Mouse (Mus musculus) erythroblast, embryonic 14.5 days (primary cell): Measurements from ENCODE around the gene Dnali1. TPM values are rescaled to one million over a fixed set of nuclear protein-coding genes. Genes with fewer than 3 reads are reported as not detected.

Experiments used
- H3K27me3 ChIP-seq: 2 replicates; pipeline ENCODE4 v1.6.1; 2012; ENCODE audit warnings: inconsistent platforms; ENCODE audit not compliant: control insufficient read depth
- H3K36me3 ChIP-seq: 2 replicates; pipeline ENCODE4 v1.6.1; 2012; ENCODE audit warnings: mild to moderate bottlenecking, inconsistent platforms; ENCODE audit not compliant: control insufficient read depth
- H3K4me1 ChIP-seq: 2 replicates; pipeline ENCODE4 v1.6.1; 2012; ENCODE audit warnings: inconsistent platforms; ENCODE audit not compliant: control insufficient read depth
- H3K4me3 ChIP-seq: replicated peaks from 2 replicates; pipeline ENCODE3; 2012; ENCODE audit warnings: moderate library complexity, mild to moderate bottlenecking, inconsistent platforms
- H3K9me3 ChIP-seq: 2 replicates; pipeline ENCODE4 v1.6.1; 2012; ENCODE audit warnings: low read length, inconsistent platforms, mixed read lengths; ENCODE audit not compliant: control insufficient read depth
- GATA1 ChIP-seq: IDR thresholded peaks from 2 replicates; pipeline ENCODE4 v1.6.1; 2012; ENCODE audit warnings: low read length, inconsistent platforms, mixed read lengths
- TAL1 ChIP-seq: IDR thresholded peaks from 3 replicates; pipeline ENCODE4 v1.6.1; 2012; ENCODE audit warnings: low read length, inconsistent platforms, mixed read lengths
- polyA plus RNA-seq: library from polyadenylated mRNA; stranded (reverse); fragments of >175 nt; gene quantifications from 2 replicates; pipeline ENCODE4 v1.2.3, GENCODE M21; 2012

Gene Dnali1
- polyA plus RNA-seq, 1 experiment: not detected

- TF ChIP-seq GATA1: no peak
- TF ChIP-seq TAL1: no peak
- Histone ChIP-seq H3K4me3 (no peak overlapping the region), H3K27me3 (peaks cover 56% of the 10 kb centered on the region), H3K4me1 (no peaks in the 10 kb centered on the region), H3K36me3 (no peaks in the 10 kb centered on the region), H3K9me3 (no peaks in the 10 kb centered on the region)
Observed at GRCm38 (mm10) chr4:125008712-125009111, 56.8 kb downstream of the Dnali1 start.

- Histone ChIP-seq H3K36me3 (no peaks in the 10 kb centered on the region), H3K4me3 (no peak overlapping the region), H3K9me3 (no peaks in the 10 kb centered on the region), H3K4me1 (no peaks in the 10 kb centered on the region), H3K27me3 (peaks cover 57% of the 10 kb centered on the region)
- no peak for TF ChIP-seq GATA1
- no peak for TF ChIP-seq TAL1
Observed at GRCm38 (mm10) chr4:125008220-125008619, 57.3 kb downstream of the Dnali1 start.

- Histone ChIP-seq H3K4me3 (no peak overlapping the region), H3K36me3 (no peaks in the 10 kb centered on the region), H3K27me3 (peaks cover 57% of the 10 kb centered on the region), H3K4me1 (no peaks in the 10 kb centered on the region), H3K9me3 (no peaks in the 10 kb centered on the region)
- no peak for TF ChIP-seq GATA1
- no peak for TF ChIP-seq TAL1
Observed at GRCm38 (mm10) chr4:125007460-125007859, 58.0 kb downstream of the Dnali1 start.

Other genes starting within 250 kb of the Dnali1 start
- 0.76 and 1.0 TPM in 2 replicates for gene Yrdc, start 215.0 kb downstream of the Dnali1 start, polyA plus RNA-seq
- gene 1110065P20Rik, start 214.5 kb downstream of the Dnali1 start, polyA plus RNA-seq: 0.90 and 1.2 TPM in 2 replicates
- gene Maneal, start 203.5 kb downstream of the Dnali1 start, polyA plus RNA-seq: not detected in 2 replicates
- not detected in 2 replicates for gene Epha10, start 184.8 kb downstream of the Dnali1 start, polyA plus RNA-seq
- gene 9930104L06Rik, start 128.7 kb downstream of the Dnali1 start, polyA plus RNA-seq: 0.52 and 0.61 TPM in 2 replicates
- gene Cdca8, start 126.4 kb downstream of the Dnali1 start, polyA plus RNA-seq: 34.5 and 34.6 TPM in 2 replicates
- gene Rspo1, start 79.3 kb downstream of the Dnali1 start, polyA plus RNA-seq: 0.02 TPM in 1 of 2 replicates, not detected in the other
- 2.1 and 3.1 TPM in 2 replicates for gene Gnl2, start 49.1 kb downstream of the Dnali1 start, polyA plus RNA-seq
- 2.3 and 3.2 TPM in 2 replicates for gene Snip1, start 969 bp upstream of the Dnali1 start, polyA plus RNA-seq
- gene Meaf6, start 19.4 kb upstream of the Dnali1 start, polyA plus RNA-seq: 14.6 and 15.6 TPM in 2 replicates
- 0.13 and 0.19 TPM in 2 replicates for gene Zc3h12a, start 62.1 kb upstream of the Dnali1 start, polyA plus RNA-seq